Mouse (Mus musculus) midbrain, postnatal 0 days (tissue): ENCODE data around the gene Zfp28. TPM values are rescaled to one million over a fixed set of nuclear protein-coding genes. Genes with fewer than 3 reads are reported as not detected.

ENCODE experiments used
- ATAC-seq: fragments of 200-750 bp; cut with Nextera tagmentation; 2 replicates; pipeline ENCODE4 v1.8.0; 2017; ENCODE audit warnings: moderate number of reproducible peaks, mild to moderate bottlenecking, moderate TSS enrichment, moderate library complexity; ENCODE audit not compliant: low FRiP score
- DNase-seq: peaks from one replicate; pipeline ENCODE4 v3.0.0-alpha.2; 2015; ENCODE audit warnings: low spot score
- H3K27ac ChIP-seq: fragments of 300-500 bp; sonication (generic); 2 replicates; pipeline ENCODE4 v1.5.1; 2014; ENCODE audit warnings: low read depth, mild to moderate bottlenecking, low read length, mixed read lengths
- H3K27me3 ChIP-seq: fragments of 300-500 bp; sonication (generic); 2 replicates; pipeline ENCODE4 v1.6.1; 2014; ENCODE audit warnings: low read length, control low read depth, mixed read lengths; ENCODE audit not compliant: insufficient read depth
- H3K36me3 ChIP-seq: fragments of 300-500 bp; sonication (generic); 2 replicates; pipeline ENCODE4 v1.6.1; 2014; ENCODE audit warnings: low read length, control low read depth, mixed read lengths; ENCODE audit not compliant: insufficient read depth
- H3K4me1 ChIP-seq: fragments of 300-500 bp; sonication (generic); 2 replicates; pipeline ENCODE4 v1.6.1; 2014; ENCODE audit warnings: mild to moderate bottlenecking, control low read depth, antibody characterized with exemption, low read length, mixed read lengths; ENCODE audit not compliant: insufficient read depth
- H3K4me2 ChIP-seq: fragments of 300-500 bp; sonication (generic); 2 replicates; pipeline ENCODE4 v1.6.1; 2014; ENCODE audit warnings: low read depth, mild to moderate bottlenecking, low read length, mixed read lengths; ENCODE audit not compliant: poor library complexity, severe bottlenecking
- H3K4me3 ChIP-seq: fragments of 300-500 bp; sonication (generic); 2 replicates; pipeline ENCODE4 v1.5.1; 2014; ENCODE audit warnings: low read depth, mild to moderate bottlenecking, low read length, moderate library complexity
- H3K9ac ChIP-seq: fragments of 300-500 bp; sonication (generic); replicated peaks from 2 replicates; pipeline ENCODE4 v1.6.1; 2014; ENCODE audit warnings: mild to moderate bottlenecking, low read length, moderate library complexity, mixed read lengths; ENCODE audit not compliant: poor library complexity, severe bottlenecking
- H3K9me3 ChIP-seq: fragments of 300-500 bp; sonication (generic); 2 replicates; pipeline ENCODE4 v1.6.1; 2016; ENCODE audit warnings: low read length, control low read depth
- CTCF ChIP-seq: IDR thresholded peaks from 2 replicates; pipeline ENCODE4 v1.5.1; 2016; ENCODE audit warnings: antibody characterized with exemption, mild to moderate bottlenecking
- WGBS: fragments of 180-500 bp; shearing (Covaris S2); extraction: QIAGEN DNeasy Blood & Tissue Kit; methylation state at CpG from one replicate; pipeline ENCODE4 v1.1.7; 2014; 5-methylcytosine and 5-hydroxymethylcytosine counted together
- polyA plus RNA-seq: library from polyadenylated mRNA; unstranded; fragments of >200 nt; fragmentation: Nextera tagmentation; extraction: Ambion mirVana; gene quantifications from 2 replicates; pipeline ENCODE4 v1.2.1, GENCODE M21; 2015
- total RNA-seq: library from RNA; depleted of rRNA; stranded (reverse); fragments of >200 nt; gene quantifications from 2 replicates; pipeline ENCODE4 v1.2.3, GENCODE M21; 2014; rRNA removed

Zfp28 gene
- total and polyA plus RNA-seq, 2 experiments from 2014 or later = 14.8 to 16.4 TPM

GRCm38 (mm10) chr7:6415442-6415787 lies 32.3 kb downstream of the Zfp28 start:
- no peaks in the 10 kb centered on the region for H3K27me3 ChIP-seq
- DNase-seq (no peak), ATAC-seq (peak; percentile 50)
- H3K9ac ChIP-seq = peak overlapping the region; percentile 67
- peak overlapping the region; percentile 42 for H3K4me3 ChIP-seq
- H3K4me1 ChIP-seq = no peaks in the 10 kb centered on the region
- WGBS = 8% methylated on average over 8 of the region's 8 CpGs
- H3K4me2 ChIP-seq = peak overlapping the region; percentile 51
- H3K36me3 ChIP-seq = no peaks in the 10 kb centered on the region
- TF ChIP-seq CTCF = no peak
- H3K9me3 ChIP-seq = no peaks in the 10 kb centered on the region
- H3K27ac ChIP-seq = peak overlapping the region; percentile 51; the same call in 1 of the 2 replicates

- Histone ChIP-seq H3K27me3 (no peaks in the 10 kb centered on the region), H3K9ac (no peak overlapping the region), H3K9me3 (no peaks in the 10 kb centered on the region), H3K27ac (no peak overlapping the region), H3K4me3 (no peak overlapping the region), H3K4me1 (no peaks in the 10 kb centered on the region), H3K4me2 (no peak overlapping the region), H3K36me3 (no peaks in the 10 kb centered on the region)
- DNase-seq = no peak
- no peak for ATAC-seq
- 79% methylated on average over 6 of the region's 6 CpGs for WGBS
- TF ChIP-seq CTCF = no peak
Measured at GRCm38 (mm10) chr7:6419894-6420293, 36.8 kb downstream of the Zfp28 start.

DNA sequence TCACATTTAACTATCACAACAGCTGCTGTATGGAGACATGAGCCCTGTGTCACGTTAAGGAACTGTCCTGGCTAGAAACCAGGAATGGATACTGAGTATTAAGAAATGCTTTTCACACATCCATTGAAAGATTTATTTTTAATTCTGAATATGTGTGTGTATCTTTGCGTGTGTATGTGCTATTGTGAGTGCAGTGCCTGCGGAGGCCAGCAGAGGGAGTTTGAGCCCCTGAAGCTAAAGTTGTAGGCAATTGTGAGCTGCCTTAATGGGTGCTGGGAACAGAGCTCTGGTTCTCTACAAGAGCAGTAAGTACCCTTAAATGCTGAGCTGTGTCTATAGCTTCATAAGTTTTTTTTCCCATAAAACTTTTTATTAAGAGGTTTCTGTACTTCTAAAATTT lies 46.3 kb downstream of the Zfp28 start:
- no peaks in the 10 kb centered on the region for H3K27me3 ChIP-seq
- WGBS = 82% methylated on average over 3 of the region's 3 CpGs
- TF ChIP-seq CTCF = peak; percentile 37
- H3K4me2 ChIP-seq = no peak overlapping the region
- DNase-seq (no peak), ATAC-seq (no peak)
- H3K27ac ChIP-seq = no peak overlapping the region
- H3K4me1 ChIP-seq = no peaks in the 10 kb centered on the region
- H3K9me3 ChIP-seq = peaks cover 5% of the 10 kb centered on the region; the same call in 1 of the 2 replicates
- H3K36me3 ChIP-seq = peaks cover 13% of the 10 kb centered on the region; the same call in 1 of the 2 replicates
- no peak overlapping the region for H3K9ac ChIP-seq
- no peak overlapping the region for H3K4me3 ChIP-seq

DNA sequence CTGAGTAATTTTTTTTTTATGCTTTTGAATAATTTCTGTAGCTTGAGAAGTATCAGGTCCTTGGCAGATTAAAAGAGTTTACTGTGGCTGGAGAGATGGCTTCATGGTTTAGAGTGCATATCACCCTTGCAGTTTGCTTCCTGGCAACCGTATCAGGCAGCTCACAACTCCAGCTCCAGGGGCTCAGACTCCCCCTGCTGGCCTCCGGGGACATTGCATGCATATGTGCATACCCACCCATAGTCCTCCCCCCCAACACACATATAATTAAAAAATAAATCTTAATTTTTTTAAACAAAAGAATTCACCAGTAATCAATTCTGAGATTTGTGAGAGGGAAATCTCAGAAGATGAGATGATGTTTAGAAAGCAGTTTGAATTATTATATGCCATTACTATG lies 47.2 kb downstream of the Zfp28 start:
- 35% methylated on average over 2 of the region's 2 CpGs for WGBS

DNA sequence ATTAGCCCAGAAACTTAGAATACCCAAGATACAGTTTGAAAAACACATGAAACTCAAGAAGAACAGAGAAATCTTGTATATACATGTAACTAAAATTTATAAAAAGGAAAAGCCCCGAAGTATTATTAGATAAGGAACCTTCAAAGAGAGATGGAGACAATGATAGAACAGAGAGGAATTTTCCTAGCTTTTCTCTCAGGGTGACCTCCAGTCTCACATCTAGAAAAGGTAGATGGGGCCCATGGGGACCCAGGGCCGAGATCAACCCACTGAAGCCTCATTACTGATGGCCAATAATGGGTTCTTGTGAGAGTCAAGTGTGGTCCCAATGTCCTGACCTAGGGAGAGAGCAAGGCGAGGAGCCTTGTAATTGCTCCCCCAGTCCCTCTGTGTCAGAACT lies 55.3 kb downstream of the Zfp28 start, which contains the start of gene Olfr1344:
Gene Olfr1344 (plus strand): TSS at position 301 of the 400 bp plus-strand sequence.
- Histone ChIP-seq H3K27me3 (no peaks in the 10 kb centered on the region), H3K9ac (no peak within 1 kb of the TSS), H3K9me3 (no peaks in the 10 kb centered on the region), H3K4me1 (no peaks in the 10 kb centered on the region), H3K27ac (no peak within 1 kb of the TSS), H3K4me2 (no peak within 1 kb of the TSS), H3K4me3 (no peak within 1 kb of the TSS), H3K36me3 (no peaks in the 10 kb centered on the region)
- no peak for DNase-seq
- WGBS = 82% methylated on average over 3 of the region's 3 CpGs
- TF ChIP-seq CTCF = no peak
- ATAC-seq = no peak

More for the DNA sequence above, 47.2 kb downstream of the Zfp28 start:
- peaks cover 13% of the 10 kb centered on the region; the same call in 1 of the 2 replicates for H3K36me3 ChIP-seq
- DNase-seq = peak; percentile 20
- peak; percentile 54 for TF ChIP-seq CTCF
- no peaks in the 10 kb centered on the region for H3K4me1 ChIP-seq
- no peak overlapping the region for H3K27ac ChIP-seq
- ATAC-seq = no peak
- no peak overlapping the region for H3K4me3 ChIP-seq
- no peaks in the 10 kb centered on the region for H3K27me3 ChIP-seq
- H3K9ac ChIP-seq = no peak overlapping the region
- peaks cover 5% of the 10 kb centered on the region; the same call in 1 of the 2 replicates for H3K9me3 ChIP-seq
- no peak overlapping the region for H3K4me2 ChIP-seq

DNA sequence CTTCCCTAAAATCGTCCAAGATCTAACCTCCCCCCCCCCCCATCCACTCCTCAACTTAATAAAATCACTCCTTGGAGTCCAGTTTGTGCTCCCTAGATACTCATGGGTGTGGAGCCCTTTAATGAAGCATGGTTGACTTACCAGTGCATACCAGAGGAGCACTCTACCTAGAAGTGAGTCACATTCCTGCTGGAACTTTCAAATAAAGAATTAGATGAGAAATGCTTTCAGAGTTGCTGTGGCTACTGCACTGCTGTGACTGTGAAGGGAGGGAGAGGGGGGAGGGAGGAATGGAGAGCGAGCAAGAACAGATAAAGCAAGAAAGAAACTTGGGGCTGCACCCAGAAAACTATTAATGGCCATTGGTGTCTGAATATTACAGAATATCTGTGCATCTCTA lies 58.1 kb downstream of the Zfp28 start:
- Histone ChIP-seq H3K9ac (no peak overlapping the region), H3K4me1 (no peaks in the 10 kb centered on the region), H3K9me3 (no peaks in the 10 kb centered on the region), H3K4me3 (no peak overlapping the region), H3K27ac (no peak overlapping the region), H3K27me3 (no peaks in the 10 kb centered on the region), H3K4me2 (no peak overlapping the region), H3K36me3 (no peaks in the 10 kb centered on the region)
- DNase-seq (no peak), ATAC-seq (no peak)
- WGBS = 40% methylated on average over 2 of the region's 2 CpGs
- no peak for TF ChIP-seq CTCF

Other genes with a start within 250 kb of the Zfp28 start
- gene Zfp787, start 227.3 kb upstream of the Zfp28 start, total RNA-seq = 65.8 and 66.7 TPM in 2 replicates
- gene Zfp787, start 227.3 kb upstream of the Zfp28 start, polyA plus RNA-seq = 53.8 and 61.5 TPM in 2 replicates
- gene Zfp444, start 211.1 kb upstream of the Zfp28 start, total RNA-seq = 86.4 and 92.4 TPM in 2 replicates
- 78.6 and 85.2 TPM in 2 replicates for gene Zfp444, start 211.1 kb upstream of the Zfp28 start, polyA plus RNA-seq
- not detected in 2 replicates for gene Galp, start 186.2 kb upstream of the Zfp28 start, total RNA-seq
- gene Galp, start 186.2 kb upstream of the Zfp28 start, polyA plus RNA-seq = not detected in 2 replicates
- not detected in 2 replicates for gene Zscan5b, start 161.0 kb upstream of the Zfp28 start, total RNA-seq
- not detected in 2 replicates for gene Zscan5b, start 161.0 kb upstream of the Zfp28 start, polyA plus RNA-seq
- not detected in 2 replicates for gene Epp13, start 130.6 kb upstream of the Zfp28 start, total RNA-seq
- 0.39 TPM in 1 of 2 replicates, not detected in the other for gene Epp13, start 130.6 kb upstream of the Zfp28 start, polyA plus RNA-seq
- 5.2 and 7.1 TPM in 2 replicates for gene Zfp667, start 96.7 kb upstream of the Zfp28 start, total RNA-seq
- 11.0 and 12.4 TPM in 2 replicates for gene Zfp667, start 96.7 kb upstream of the Zfp28 start, polyA plus RNA-seq
- gene Zfp583, start 52.0 kb upstream of the Zfp28 start, total RNA-seq = 6.7 and 9.9 TPM in 2 replicates
- gene Zfp583, start 52.0 kb upstream of the Zfp28 start, polyA plus RNA-seq = 15.2 and 16.5 TPM in 2 replicates
- gene Gm3854, start 39.5 kb upstream of the Zfp28 start, total RNA-seq = 3.4 and 5.0 TPM in 2 replicates
- gene Gm3854, start 39.5 kb upstream of the Zfp28 start, polyA plus RNA-seq = 4.5 and 5.6 TPM in 2 replicates
- gene Zfp78, start 20.0 kb upstream of the Zfp28 start, total RNA-seq = 2.6 and 4.7 TPM in 2 replicates
- gene Zfp78, start 20.0 kb upstream of the Zfp28 start, polyA plus RNA-seq = 3.3 and 4.3 TPM in 2 replicates
- 19.6 and 21.8 TPM in 2 replicates for gene Smim17, start 15.4 kb downstream of the Zfp28 start, total RNA-seq
- 6.3 and 7.4 TPM in 2 replicates for gene Smim17, start 15.4 kb downstream of the Zfp28 start, polyA plus RNA-seq
- 0.47 and 0.77 TPM in 2 replicates for gene Gm20715, start 27.0 kb downstream of the Zfp28 start, total RNA-seq
- not detected in 2 replicates for gene Gm20715, start 27.0 kb downstream of the Zfp28 start, polyA plus RNA-seq
- 0.47 and 5.2 TPM in 2 replicates for gene Olfr1344, start 55.4 kb downstream of the Zfp28 start, total RNA-seq
- 0.28 and 0.36 TPM in 2 replicates for gene Olfr1344, start 55.4 kb downstream of the Zfp28 start, polyA plus RNA-seq
- not detected in 2 replicates for gene Olfr1336, start 72.9 kb downstream of the Zfp28 start, total RNA-seq
- not detected in 2 replicates for gene Olfr1336, start 72.9 kb downstream of the Zfp28 start, polyA plus RNA-seq
- gene Olfr1346, start 83.8 kb downstream of the Zfp28 start, total RNA-seq = not detected in 2 replicates
- not detected in 2 replicates for gene Olfr1346, start 83.8 kb downstream of the Zfp28 start, polyA plus RNA-seq
- gene Olfr5, start 103.6 kb downstream of the Zfp28 start, total RNA-seq = not detected in 2 replicates
- not detected in 2 replicates for gene Olfr5, start 103.6 kb downstream of the Zfp28 start, polyA plus RNA-seq
- gene Olfr1347, start 116.5 kb downstream of the Zfp28 start, total RNA-seq = not detected in 2 replicates
- gene Olfr1347, start 116.5 kb downstream of the Zfp28 start, polyA plus RNA-seq = not detected in 2 replicates
- not detected in 2 replicates for gene Olfr1348, start 125.5 kb downstream of the Zfp28 start, total RNA-seq
- not detected in 2 replicates for gene Olfr1348, start 125.5 kb downstream of the Zfp28 start, polyA plus RNA-seq
- gene Olfr1349, start 139.7 kb downstream of the Zfp28 start, total RNA-seq = not detected in 2 replicates
- not detected in 2 replicates for gene Olfr1349, start 139.7 kb downstream of the Zfp28 start, polyA plus RNA-seq
- gene Olfr1350, start 181.5 kb downstream of the Zfp28 start, total RNA-seq = not detected in 2 replicates
- gene Olfr1350, start 181.5 kb downstream of the Zfp28 start, polyA plus RNA-seq = not detected in 2 replicates